Mouse (Mus musculus) MEL (cell line): ENCODE results near the gene Manf.

Experiments used
- CHD2 ChIP-seq: IDR thresholded peaks from 2 replicates; pipeline ENCODE4 v1.6.1; 2011; ENCODE audit warnings: low read length, improper control_type of control experiment
- CTCF ChIP-seq, 3 experiments: IDR thresholded peaks in 2 of 3; conservative IDR thresholded peaks in 1 of 3; 2 replicates each; pipeline ENCODE4 v1.5.1; 2011 to 2012; ENCODE audit warnings: low read length in 3 of 3, low read depth in 2 of 3, mild to moderate bottlenecking in 2 of 3, improper control_type of control experiment in 1 of 3, inconsistent platforms in 1 of 3, mixed read lengths in 1 of 3, moderate library complexity in 1 of 3; ENCODE audit not compliant: control insufficient read depth in 1 of 3, insufficient read depth in 1 of 3, poor library complexity in 1 of 3, severe bottlenecking in 1 of 3
- EP300 ChIP-seq, 2 experiments: IDR thresholded peaks; 2 replicates each; pipeline ENCODE4 v1.6.1; 2011; ENCODE audit warnings: improper control_type of control experiment in 2 of 2, low read length in 2 of 2, low read depth in 1 of 2, mild to moderate bottlenecking in 1 of 2
- GATA1 ChIP-seq: IDR thresholded peaks from 2 replicates; pipeline ENCODE4 v1.6.1; 2011; ENCODE audit warnings: low read depth, low read length, improper control_type of control experiment
- MAX ChIP-seq: IDR thresholded peaks from 2 replicates; pipeline ENCODE4 v1.6.1; 2011; ENCODE audit warnings: low read length, improper control_type of control experiment
- POLR2A ChIP-seq, 2 experiments: IDR thresholded peaks; 2 replicates each; pipeline ENCODE4 v1.6.1; 2011 to 2012; ENCODE audit warnings: low read length in 2 of 2, mild to moderate bottlenecking in 2 of 2, control low read depth in 1 of 2, improper control_type of control experiment in 1 of 2, low read depth in 1 of 2, moderate library complexity in 1 of 2; ENCODE audit not compliant: control insufficient read depth in 1 of 2, insufficient read depth in 1 of 2, poor library complexity in 1 of 2
- SIN3A ChIP-seq: IDR thresholded peaks from 2 replicates; pipeline ENCODE4 v1.6.1; 2012; ENCODE audit warnings: low read length, improper control_type of control experiment, inconsistent platforms
- SMC3 ChIP-seq: IDR thresholded peaks from 2 replicates; pipeline ENCODE4 v1.6.1; 2011; ENCODE audit warnings: low read depth, low read length, improper control_type of control experiment
- TAL1 ChIP-seq: IDR thresholded peaks from 2 replicates; pipeline ENCODE4 v1.6.1; 2012; ENCODE audit warnings: mild to moderate bottlenecking, inconsistent platforms, low read length, moderate library complexity, mixed read lengths
- TCF12 ChIP-seq: IDR thresholded peaks from 2 replicates; pipeline ENCODE4 v1.6.1; 2014; ENCODE audit warnings: low read depth, mild to moderate bottlenecking, inconsistent platforms, low read length, improper control_type of control experiment, moderate library complexity
- USF1 ChIP-seq: IDR thresholded peaks from 2 replicates; pipeline ENCODE4 v1.6.1; 2014; ENCODE audit warnings: low read depth, mild to moderate bottlenecking, inconsistent platforms, low read length, improper control_type of control experiment, moderate library complexity
- USF2 ChIP-seq, 2 experiments: IDR thresholded peaks; 2 replicates each; pipeline ENCODE4 v1.6.1; 2011 to 2012; ENCODE audit warnings: improper control_type of control experiment in 2 of 2, low read length in 2 of 2, borderline replicate concordance in 1 of 2, inconsistent platforms in 1 of 2, low read depth in 1 of 2, mild to moderate bottlenecking in 1 of 2; ENCODE audit not compliant: insufficient read depth in 1 of 2
- ZNF384 ChIP-seq: IDR thresholded peaks from 2 replicates; pipeline ENCODE4 v1.6.1; 2012; ENCODE audit warnings: low read depth, mild to moderate bottlenecking, inconsistent platforms, low read length, improper control_type of control experiment

- TF ChIP-seq TCF12 (no peak), POLR2A (IDR thresholded peaks at IDR 0.05; ENCODE audit: control insufficient read depth in 1 of 2, insufficient read depth in 1 of 2, low read depth in 1 of 2, low read length in 2 of 2, poor library complexity in 1 of 2) (no peak), USF2 (IDR thresholded peaks at IDR 0.05; ENCODE audit: borderline replicate concordance in 1 of 2, insufficient read depth in 1 of 2, low read depth in 1 of 2, low read length in 2 of 2) (no peak), CTCF (IDR thresholded peaks at IDR 0.05 in 2 of 3, conservative IDR thresholded peaks at IDR 0.05 in 1 of 3; ENCODE audit: control insufficient read depth in 1 of 3, insufficient read depth in 1 of 3, low read depth in 2 of 3, low read length in 3 of 3, poor library complexity in 1 of 3, severe bottlenecking in 1 of 3) (no peak), USF1 (no peak), ZNF384 (no peak), EP300 (IDR thresholded peaks at IDR 0.05; ENCODE audit: low read depth in 1 of 2, low read length in 2 of 2) (no peak), CHD2 (no peak), MAX (no peak), SIN3A (no peak), TAL1 (no peak), GATA1 (no peak), SMC3 (no peak)
These were observed 1.5 kb upstream of the Manf start for GRCm38 (mm10) chr9:106893327-106893726.
